Mouse (Mus musculus): ENCODE measurements at regions not wholly inside any gene's neighbourhood (a gene's known extent, or its start where the extent isn't known, plus 50 kb on each side); places are given as distances from the start of the nearest gene placed in this dataset.

DNA sequence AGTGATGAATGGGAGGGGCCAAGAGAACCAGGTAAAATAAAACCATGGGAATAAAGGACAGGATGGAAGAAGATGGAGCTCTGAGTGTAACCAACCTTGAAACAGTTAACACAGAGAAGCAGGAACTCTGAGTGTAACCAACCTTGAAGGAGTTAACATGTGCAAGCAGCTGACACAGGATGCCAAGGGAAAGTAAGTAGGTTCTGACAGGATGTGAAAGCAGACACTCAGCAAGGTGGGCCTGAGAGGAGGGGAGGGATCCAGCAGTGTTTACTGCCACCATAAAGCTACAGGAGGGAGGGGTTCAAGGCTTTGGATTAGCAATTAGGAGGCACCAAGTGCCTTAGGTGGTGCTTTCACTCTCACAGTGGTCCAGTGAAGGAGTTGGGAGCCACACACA is 213.3 kb downstream of the Gm21750 start:
- TF ChIP-seq TCF12 (IDR thresholded peaks at IDR 0.05; ENCODE audit: low read depth, low read length): no peak
- no peak for TF ChIP-seq USF1 (IDR thresholded peaks at IDR 0.05; ENCODE audit: low read depth, low read length)
- TF ChIP-seq RAD21 (IDR thresholded peaks at IDR 0.05; ENCODE audit: low read depth, low read length): no peak
- no peak for TF ChIP-seq JUND (IDR thresholded peaks at IDR 0.05; ENCODE audit: low read depth, low read length)
- TF ChIP-seq CTCF (IDR thresholded peaks at IDR 0.05 in 2 of 3, conservative IDR thresholded peaks at IDR 0.05 in 1 of 3; ENCODE audit: control insufficient read depth in 1 of 3, insufficient read depth in 1 of 3, low read depth in 2 of 3, low read length in 3 of 3, poor library complexity in 1 of 3, severe bottlenecking in 1 of 3): no peak
- no peak for TF ChIP-seq USF2 (IDR thresholded peaks at IDR 0.05; ENCODE audit: borderline replicate concordance in 1 of 2, insufficient read depth in 1 of 2, low read depth in 1 of 2, low read length in 2 of 2)
- no peak for TF ChIP-seq SMC3 (IDR thresholded peaks at IDR 0.05; ENCODE audit: low read depth, low read length)
- no peak for TF ChIP-seq GATA1 (IDR thresholded peaks at IDR 0.05; ENCODE audit: low read depth, low read length)
- Histone ChIP-seq H3K9ac (ENCODE audit: control insufficient read depth, low read depth, low read length, poor library complexity, severe bottlenecking) (no peak overlapping the region), H3K27me3 (ENCODE audit: control insufficient read depth in 1 of 2, insufficient read depth in 2 of 2, low read length in 2 of 2) (no peaks in the 10 kb centered on the region), H3K79me2 (ENCODE audit: control insufficient read depth, insufficient read depth, low read length, poor library complexity) (no peaks in the 10 kb centered on the region), H3K9me3 (replicated peaks; ENCODE audit: insufficient read depth, low read length) (no peaks in the 10 kb centered on the region), H3K4me3 (ENCODE audit: control insufficient read depth in 1 of 2, insufficient read depth in 1 of 2, low read depth in 2 of 2, low read length in 2 of 2) (no peak overlapping the region), H3K27ac (ENCODE audit: control insufficient read depth, low read depth, low read length) (no peak overlapping the region), H3K36me3 (ENCODE audit: control insufficient read depth in 1 of 2, insufficient read depth in 2 of 2, low read length in 2 of 2) (no peaks in the 10 kb centered on the region), H3K4me1 (ENCODE audit: control insufficient read depth in 1 of 2, insufficient read depth in 2 of 2, low read length in 2 of 2) (no peaks in the 10 kb centered on the region)
- no peak for DNase-seq (ENCODE audit: low read depth, low spot score)

GRCm38 (mm10) chr14:73875916-73876315 is 214.9 kb downstream of the Gm21750 start:
- no peaks in the 10 kb centered on the region for H3K4me1 ChIP-seq (ENCODE audit: control insufficient read depth in 1 of 2, insufficient read depth in 2 of 2, low read length in 2 of 2)

More at GRCm38 (mm10) chr14:73875916-73876315, 214.9 kb downstream of the Gm21750 start:
- Histone ChIP-seq H3K36me3 (ENCODE audit: control insufficient read depth in 1 of 2, insufficient read depth in 2 of 2, low read length in 2 of 2) (no peaks in the 10 kb centered on the region), H3K9me3 (replicated peaks; ENCODE audit: insufficient read depth, low read length) (no peaks in the 10 kb centered on the region), H3K9ac (ENCODE audit: control insufficient read depth, low read depth, low read length, poor library complexity, severe bottlenecking) (no peak overlapping the region), H3K27ac (ENCODE audit: control insufficient read depth, low read depth, low read length) (no peak overlapping the region), H3K79me2 (ENCODE audit: control insufficient read depth, insufficient read depth, low read length, poor library complexity) (no peaks in the 10 kb centered on the region), H3K4me3 (ENCODE audit: control insufficient read depth in 1 of 2, insufficient read depth in 1 of 2, low read depth in 2 of 2, low read length in 2 of 2) (no peak overlapping the region), H3K27me3 (ENCODE audit: control insufficient read depth in 1 of 2, insufficient read depth in 2 of 2, low read length in 2 of 2) (no peaks in the 10 kb centered on the region)
- no peak for DNase-seq (ENCODE audit: low read depth, low spot score)
- TF ChIP-seq GABPA (IDR thresholded peaks at IDR 0.05; ENCODE audit: low read depth, low read length) (no peak), BHLHE40 (IDR thresholded peaks at IDR 0.05; ENCODE audit: borderline replicate concordance, low read depth, low read length) (no peak), ETS1 (IDR thresholded peaks at IDR 0.05; ENCODE audit: low read depth, low read length) (no peak), MYB (IDR thresholded peaks at IDR 0.05; ENCODE audit: low read depth, low read length) (no peak), KAT2A (conservative IDR thresholded peaks at IDR 0.05; ENCODE audit: low read depth, low read length) (no peak), MXI1 (IDR thresholded peaks at IDR 0.05; ENCODE audit: low read depth, low read length) (no peak), ZKSCAN1 (IDR thresholded peaks at IDR 0.05; ENCODE audit: low read depth, low read length) (no peak), MEF2A (IDR thresholded peaks at IDR 0.05; ENCODE audit: extremely low read depth, insufficient replicate concordance, low read depth, low read length, poor library complexity, severe bottlenecking) (no peak), NRF1 (IDR thresholded peaks at IDR 0.05; ENCODE audit: insufficient read depth, low read depth, low read length, poor library complexity, severe bottlenecking) (no peak), POLR2AphosphoS5 (IDR thresholded peaks at IDR 0.05; ENCODE audit: borderline replicate concordance, low read depth, low read length) (no peak), MAZ (IDR thresholded peaks at IDR 0.05; ENCODE audit: low read depth, low read length) (no peak), RAD21 (IDR thresholded peaks at IDR 0.05; ENCODE audit: low read depth, low read length) (no peak), MAFK (IDR thresholded peaks at IDR 0.05; ENCODE audit: borderline replicate concordance, low read depth, low read length) (no peak), TCF12 (IDR thresholded peaks at IDR 0.05; ENCODE audit: low read depth, low read length) (no peak), POLR2AphosphoS2 (IDR thresholded peaks at IDR 0.05; ENCODE audit: low read length) (no peak), E2F4 (IDR thresholded peaks at IDR 0.05; ENCODE audit: borderline replicate concordance, low read depth, low read length) (no peak), UBTF (IDR thresholded peaks at IDR 0.05; ENCODE audit: borderline replicate concordance, insufficient read depth, low read depth, low read length) (no peak), POLR2A (IDR thresholded peaks at IDR 0.05; ENCODE audit: control insufficient read depth in 1 of 2, insufficient read depth in 1 of 2, low read depth in 1 of 2, low read length in 2 of 2, poor library complexity in 1 of 2) (no peak), ZNF384 (IDR thresholded peaks at IDR 0.05; ENCODE audit: low read depth, low read length) (no peak)

Measured in MEL (cell line).